Mouse (Mus musculus): Measurements from ENCODE around the gene Slc37a1. TPM values are rescaled to one million over a fixed set of nuclear protein-coding genes. Genes with fewer than 3 reads are reported as not detected.
A peak's percentile ranks its signal among the peaks of the same experiment; 100 is the strongest.

Gene Slc37a1
- total and polyA plus RNA-seq, 3 experiments, result 1.9 to 6.6 (median 2.2) TPM

GRCm38 (mm10) chr17:31280269-31280668, 6.3 kb upstream of the Slc37a1 start:
- Histone ChIP-seq H3K9ac (ENCODE audit: insufficient read depth, low read depth) (no peak overlapping the region), H3K4me3 (replicated peaks in 1 of 3; ENCODE audit: low read depth in 2 of 3, low read length in 2 of 3, poor library complexity in 1 of 3) (no peak overlapping the region), H3K36me3 (replicated peaks in 1 of 2; ENCODE audit: control insufficient read depth in 1 of 2, insufficient read depth in 1 of 2, low read length in 1 of 2) (no peaks in the 10 kb centered on the region), H3K79me2 (replicated peaks; ENCODE audit: control insufficient read depth, extremely low read depth, insufficient read depth, poor library complexity, severe bottlenecking) (no peaks in the 10 kb centered on the region), H3K4me1 (ENCODE audit: control insufficient read depth in 1 of 2, insufficient read depth in 2 of 2) (peaks cover 2 to 3% of the 10 kb centered on the region in 2 experiments; a peak in 2 of 4 replicates), H3K27me3 (replicated peaks) (peaks cover 6% of the 10 kb centered on the region), H3K27ac (ENCODE audit: insufficient read depth, low read depth) (no peak overlapping the region), H3K4me2 (ENCODE audit: insufficient read depth, low read depth, poor library complexity, severe bottlenecking) (no peak overlapping the region), H3K9me3 (replicated peaks; ENCODE audit: low read length) (no peaks in the 10 kb centered on the region)
- dilution Hi-C loops (cut with MboI; ENCODE audit: extremely low pct_ligation_motif_present, extremely low pct_unique_long_range_greater_than_20kb, low sequenced_read_pairs), result no loop called here
- no peak for TF ChIP-seq USF2 (conservative IDR thresholded peaks at IDR 0.05; ENCODE audit: low read depth, low read length)
- no peak for TF ChIP-seq EP300 (IDR thresholded peaks at IDR 0.05; ENCODE audit: low read length)
- TF ChIP-seq UBTF (IDR thresholded peaks at IDR 0.05; ENCODE audit: low read depth, low read length), result no peak
- in situ Hi-C loops (cut with MboI; ENCODE audit: low pct_ligation_motif_present, low pct_unique_long_range_greater_than_20kb, low sequenced_read_pairs), result no loop called here
- no peak for DNase-seq (ENCODE audit: extremely low read depth)

- Histone ChIP-seq H3K4me2 (ENCODE audit: insufficient read depth, low read depth, poor library complexity, severe bottlenecking) (no peak overlapping the region), H3K27me3 (replicated peaks) (peaks cover 6% of the 10 kb centered on the region), H3K27ac (ENCODE audit: insufficient read depth, low read depth) (no peak overlapping the region), H3K4me1 (ENCODE audit: control insufficient read depth in 1 of 2, insufficient read depth in 2 of 2) (peaks cover 0 to 14% of the 10 kb centered on the region in 2 experiments; a peak in 2 of 4 replicates), H3K36me3 (replicated peaks in 1 of 2; ENCODE audit: control insufficient read depth in 1 of 2, insufficient read depth in 1 of 2, low read length in 1 of 2) (no peaks in the 10 kb centered on the region), H3K79me2 (replicated peaks; ENCODE audit: control insufficient read depth, extremely low read depth, insufficient read depth, poor library complexity, severe bottlenecking) (no peaks in the 10 kb centered on the region), H3K4me3 (replicated peaks in 1 of 3; ENCODE audit: low read depth in 2 of 3, low read length in 2 of 3, poor library complexity in 1 of 3) (no peak overlapping the region), H3K9me3 (replicated peaks; ENCODE audit: low read length) (no peaks in the 10 kb centered on the region), H3K9ac (ENCODE audit: insufficient read depth, low read depth) (no peak overlapping the region)
- DNase-seq (ENCODE audit: extremely low read depth), result no peak
- in situ Hi-C loops (cut with MboI; ENCODE audit: low pct_ligation_motif_present, low pct_unique_long_range_greater_than_20kb, low sequenced_read_pairs) (no loop called here), dilution Hi-C loops (cut with MboI; ENCODE audit: extremely low pct_ligation_motif_present, extremely low pct_unique_long_range_greater_than_20kb, low sequenced_read_pairs) (no loop called here)
- TF ChIP-seq MYC (IDR thresholded peaks at IDR 0.05; ENCODE audit: low read depth, low read length) (peak; percentile 72; the same call in 1 of the 2 replicates), SMC3 (IDR thresholded peaks at IDR 0.05; ENCODE audit: low read depth, low read length) (peak; percentile 42), CTCF (conservative IDR thresholded peaks at IDR 0.05 in 1 of 2, IDR thresholded peaks at IDR 0.05 in 1 of 2; ENCODE audit: low read depth in 2 of 2, low read length in 2 of 2) (peak in 1 of 2 experiments; percentile 67; a peak in 2 of 4 replicates), RAD21 (IDR thresholded peaks at IDR 0.05; ENCODE audit: low read depth, low read length) (peak; percentile 30), MAX (IDR thresholded peaks at IDR 0.05; ENCODE audit: low read length) (peak; percentile 36; the same call in 1 of the 2 replicates), UBTF (IDR thresholded peaks at IDR 0.05; ENCODE audit: low read depth, low read length) (no peak), KAT2A (IDR thresholded peaks at IDR 0.05; ENCODE audit: insufficient replicate concordance, low read length) (no peak), TCF12 (IDR thresholded peaks at IDR 0.05; ENCODE audit: low read depth, low read length) (no peak), EP300 (IDR thresholded peaks at IDR 0.05; ENCODE audit: low read length) (no peak), JUND (conservative IDR thresholded peaks at IDR 0.05; ENCODE audit: low read depth, low read length) (no peak), CHD1 (IDR thresholded peaks at IDR 0.05; ENCODE audit: low read depth, low read length) (no peak), USF1 (IDR thresholded peaks at IDR 0.05; ENCODE audit: low read depth, low read length) (no peak), ZNF384 (IDR thresholded peaks at IDR 0.05; ENCODE audit: low read depth, low read length) (peak; percentile 64)
Measured at GRCm38 (mm10) chr17:31281830-31282686, 4.5 kb upstream of the Slc37a1 start.
